Mouse (Mus musculus) cerebellum, postnatal 10 days (tissue): ENCODE data around the gene Ncbp2.

Experiments used
- DNase-seq, 2 experiments: peaks; one replicate each; pipeline ENCODE4 v3.0.0; 2021; ENCODE audit warnings: mixed read lengths in 2 of 2

The Ncbp2 gene

GRCm38 (mm10) chr16:32010330-32010729, 62.0 kb downstream of the Ncbp2 start:
- DNase-seq, result no peak
